In the genomic region with DNA sequence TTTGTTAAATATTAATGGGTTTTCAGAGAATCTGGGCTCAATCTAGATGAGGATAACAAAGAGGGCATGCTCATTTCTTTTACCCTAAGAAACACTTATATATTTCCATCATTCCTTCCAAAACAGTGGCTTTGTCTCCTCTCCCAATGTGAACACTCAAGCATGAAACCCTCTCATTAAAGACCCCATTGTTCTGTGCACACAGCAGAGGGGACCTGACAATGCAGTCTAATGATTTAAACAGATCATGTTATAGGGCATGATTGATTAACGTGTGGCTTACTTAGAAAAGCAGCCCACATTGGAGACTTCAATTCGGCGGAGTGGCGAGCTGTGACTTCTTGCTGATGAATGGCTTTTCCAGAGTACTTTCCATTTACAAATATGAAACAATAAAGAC, we compare ENCODE assay signal across 12 mouse cellular contexts.
"Had no signal": no experiment of that assay in that cellular context is flagged by ENCODE, and none has a peak within 500 bp of the region (broad histone marks: within the 10 kb centered on the region; RNA-seq: fewer than 3 reads in every experiment).

No protein-coding gene starts in this region.

- H3K9ac ChIP-seq: liver, embryonic 12.5 days; lung, embryonic 14.5 days; stomach, embryonic 15.5 days had no signal

- H3K4me3 ChIP-seq: left cerebral cortex, adult 2 months; limb, embryonic 10.5 days; liver, embryonic 12.5 days; stomach, embryonic 15.5 days had no signal

- H3K9me3 ChIP-seq: limb, embryonic 10.5 days; liver, embryonic 12.5 days; stomach, embryonic 15.5 days had no signal

- H3K27me3 ChIP-seq: liver, embryonic 12.5 days; stomach, embryonic 15.5 days had no signal

- H3K27ac ChIP-seq: left cerebral cortex, adult 2 months; limb, embryonic 10.5 days; liver, embryonic 12.5 days; stomach, embryonic 15.5 days had no signal

- H3K36me3 ChIP-seq: limb, embryonic 10.5 days; liver, embryonic 12.5 days; stomach, embryonic 15.5 days had no signal

- ATAC-seq: liver, embryonic 12.5 days had no signal

- H3K4me2 ChIP-seq: liver, embryonic 12.5 days; lung, embryonic 14.5 days; midbrain, embryonic 11.5 days; stomach, embryonic 15.5 days had no signal

- H3K4me1 ChIP-seq: limb, embryonic 10.5 days; liver, embryonic 12.5 days; stomach, embryonic 15.5 days had no signal

- DNase-seq: kidney, postnatal 25 days; lung, embryonic 14.5 days; lung, postnatal 10 days; lung, postnatal 4 days; right cerebral cortex, postnatal 14 days; thymus, adult 2 months; thymus, postnatal 36 days had no signal
